Comparison of ENCODE assay signal across 8 mouse cellular contexts in genomic region chr11:114724787-114725590, GRCm38 (mm10). TPM values are rescaled to one million over a fixed set of nuclear protein-coding genes. Genes with fewer than 3 reads are reported as not detected.
DNase-seq lines count a peak whose midpoint lies in the region; ATAC-seq lines count a peak whose summit lies in the region.

No protein-coding gene starts in this region.

- no peaks in the 10 kb centered on the region for H3K9me3 ChIP-seq in liver, embryonic 15.5 days (replicated peaks)
- H3K9me3 ChIP-seq in hindbrain, embryonic 10.5 days: no peaks in the 10 kb centered on the region
- no peaks in the 10 kb centered on the region for H3K9me3 ChIP-seq in kidney, embryonic 15.5 days (replicated peaks)

- peaks cover 19% of the 10 kb centered on the region for H3K27me3 ChIP-seq in liver, embryonic 15.5 days
- H3K27me3 ChIP-seq in hindbrain, embryonic 10.5 days (ENCODE audit: insufficient read depth, poor library complexity, severe bottlenecking): peaks cover 16% of the 10 kb centered on the region
- peaks cover 8% of the 10 kb centered on the region; the same call in 1 of the 2 replicates for H3K27me3 ChIP-seq in kidney, embryonic 15.5 days

- no peak overlapping the region for H3K9ac ChIP-seq in liver, embryonic 15.5 days
- H3K9ac ChIP-seq in kidney, embryonic 15.5 days: no peak overlapping the region

- no peaks in the 10 kb centered on the region for H3K36me3 ChIP-seq in liver, embryonic 15.5 days (replicated peaks)
- no peaks in the 10 kb centered on the region for H3K36me3 ChIP-seq in hindbrain, embryonic 10.5 days
- no peaks in the 10 kb centered on the region for H3K36me3 ChIP-seq in kidney, embryonic 15.5 days

- peak; percentile 29; the same call in 1 of the 2 replicates for ATAC-seq in liver, embryonic 15.5 days (ENCODE audit: insufficient read depth)
- no peak for ATAC-seq in kidney, embryonic 15.5 days (replicated peaks; ENCODE audit: low FRiP score)

- no peak overlapping the region for H3K4me2 ChIP-seq in liver, embryonic 15.5 days
- H3K4me2 ChIP-seq in kidney, embryonic 15.5 days: no peak overlapping the region

- 40% methylated on average over 11 of the region's 11 CpGs for WGBS in liver, embryonic 15.5 days (ENCODE audit: insufficient replicate concordance)
- WGBS in hindbrain, embryonic 10.5 days: 74% methylated on average over 11 of the region's 11 CpGs
- WGBS in kidney, embryonic 15.5 days: 47% methylated on average over 11 of the region's 11 CpGs

- no peak overlapping the region for H3K27ac ChIP-seq in liver, embryonic 15.5 days (replicated peaks)
- no peak overlapping the region for H3K27ac ChIP-seq in hindbrain, embryonic 10.5 days
- H3K27ac ChIP-seq in kidney, embryonic 15.5 days: no peak overlapping the region

- H3K4me3 ChIP-seq in liver, embryonic 15.5 days (replicated peaks): no peak overlapping the region
- no peak overlapping the region for H3K4me3 ChIP-seq in hindbrain, embryonic 10.5 days
- no peak overlapping the region for H3K4me3 ChIP-seq in kidney, embryonic 15.5 days (replicated peaks)

- peak; percentile 31 to 57 for DNase-seq in layer of hippocampus, adult 18-20 months (ENCODE audit: low spot score in 2 of 2)
- DNase-seq in layer of hippocampus, postnatal 25 days (ENCODE audit: extremely low spot score in 1 of 2, low spot score in 1 of 2): no peak
- peak; percentile 57 for DNase-seq in adrenal gland, postnatal 25 days
- peak; percentile 48 to 64 for DNase-seq in gastrocnemius, adult 8-10 months (ENCODE audit: low spot score in 2 of 2)
- no peak for DNase-seq in hindbrain, embryonic 10.5 days (ENCODE audit: low spot score)
- no peak for DNase-seq in layer of hippocampus, postnatal 14 days (ENCODE audit: low spot score in 2 of 2)

- H3K4me1 ChIP-seq in liver, embryonic 15.5 days (replicated peaks): peaks cover 20% of the 10 kb centered on the region
- peaks cover 50% of the 10 kb centered on the region for H3K4me1 ChIP-seq in hindbrain, embryonic 10.5 days (replicated peaks)
- H3K4me1 ChIP-seq in kidney, embryonic 15.5 days: peaks cover 15% of the 10 kb centered on the region

RNA-seq across cellular contexts. Expression of gene Dnaic2, which starts 2.2 kb away (rescaled TPM):
- total RNA-seq in layer of hippocampus, adult 18-20 months (2021): 1 to 10 TPM; 1.6 to 2.1 TPM
- 1 to 10 TPM; 1.4 to 1.9 TPM for total RNA-seq in layer of hippocampus, postnatal 25 days (2021)
- total RNA-seq in adrenal gland, postnatal 25 days (2021): 0.67 and 1.2 TPM in 2 replicates
- not detected for total RNA-seq in gastrocnemius, adult 8-10 months (2022)
- polyA plus RNA-seq in liver, embryonic 15.5 days (2015; fragmentation: Nextera tagmentation; extraction: Ambion mirVana): 0.18 and 0.56 TPM in 2 replicates
- 4.0 and 6.3 TPM in 2 replicates for polyA plus RNA-seq in hindbrain, embryonic 10.5 days (2016; fragmentation: Nextera tagmentation; extraction: Ambion mirVana)
- polyA plus RNA-seq in kidney, embryonic 15.5 days (2015; fragmentation: Nextera tagmentation; extraction: Ambion mirVana): 0.41 and 0.56 TPM in 2 replicates
- total RNA-seq in layer of hippocampus, postnatal 14 days (2021): 1 to 10 TPM; 1.6 to 3.5 TPM

RNA-seq across cellular contexts. Expression of gene Kif19a, which starts 40.2 kb away (rescaled TPM):
- 1 to 10 TPM; 3.0 to 3.1 TPM for total RNA-seq in layer of hippocampus, adult 18-20 months (2021)
- 10 to 100 TPM in 1 of 2 experiments, 1 to 10 TPM in 1; 6.6 to 11.5 TPM for total RNA-seq in layer of hippocampus, postnatal 25 days (2021)
- total RNA-seq in adrenal gland, postnatal 25 days (2021): 0.43 TPM in 1 of 2 replicates, not detected in the other
- total RNA-seq in gastrocnemius, adult 8-10 months (2022): under 1 TPM in 3 of 4 experiments, not detected in 1; 0.62 to 0.82 (median 0.67) TPM
- 0.07 TPM in 2 replicates for polyA plus RNA-seq in liver, embryonic 15.5 days (2015; fragmentation: Nextera tagmentation; extraction: Ambion mirVana)
- 1.1 and 3.8 TPM in 2 replicates for polyA plus RNA-seq in hindbrain, embryonic 10.5 days (2016; fragmentation: Nextera tagmentation; extraction: Ambion mirVana)
- 0.09 TPM in 2 replicates for polyA plus RNA-seq in kidney, embryonic 15.5 days (2015; fragmentation: Nextera tagmentation; extraction: Ambion mirVana)
- total RNA-seq in layer of hippocampus, postnatal 14 days (2021): 10 to 100 TPM; 15.4 to 18.9 TPM

RNA-seq across cellular contexts. Expression of gene Ttyh2, which starts 49.8 kb away (rescaled TPM):
- total RNA-seq in layer of hippocampus, adult 18-20 months (2021): 10 to 100 TPM; 29.3 to 31.2 TPM
- 10 to 100 TPM; 28.8 to 34.0 TPM for total RNA-seq in layer of hippocampus, postnatal 25 days (2021)
- total RNA-seq in adrenal gland, postnatal 25 days (2021): 120 and 145 TPM in 2 replicates
- 10 to 100 TPM; 17.6 to 20.2 (median 19.4) TPM for total RNA-seq in gastrocnemius, adult 8-10 months (2022)
- polyA plus RNA-seq in liver, embryonic 15.5 days (2015; fragmentation: Nextera tagmentation; extraction: Ambion mirVana): 8.1 and 10.5 TPM in 2 replicates
- polyA plus RNA-seq in hindbrain, embryonic 10.5 days (2016; fragmentation: Nextera tagmentation; extraction: Ambion mirVana): 15.6 and 15.9 TPM in 2 replicates
- 15.2 and 15.8 TPM in 2 replicates for polyA plus RNA-seq in kidney, embryonic 15.5 days (2015; fragmentation: Nextera tagmentation; extraction: Ambion mirVana)
- total RNA-seq in layer of hippocampus, postnatal 14 days (2021): 10 to 100 TPM; 26.0 to 30.1 TPM

RNA-seq across cellular contexts. Expression of gene Rpl38, which starts 56.7 kb away (rescaled TPM):
- total RNA-seq in layer of hippocampus, adult 18-20 months (2021): 100 to 1,000 TPM; 925 to 946 TPM
- total RNA-seq in layer of hippocampus, postnatal 25 days (2021): 100 to 1,000 TPM; 761 to 890 TPM
- 1,060 and 1,162 TPM in 2 replicates for total RNA-seq in adrenal gland, postnatal 25 days (2021)
- 100 to 1,000 TPM; 528 to 780 (median 621) TPM for total RNA-seq in gastrocnemius, adult 8-10 months (2022)
- 503 and 662 TPM in 2 replicates for polyA plus RNA-seq in liver, embryonic 15.5 days (2015; fragmentation: Nextera tagmentation; extraction: Ambion mirVana)
- polyA plus RNA-seq in hindbrain, embryonic 10.5 days (2016; fragmentation: Nextera tagmentation; extraction: Ambion mirVana): 959 and 1,042 TPM in 2 replicates
- polyA plus RNA-seq in kidney, embryonic 15.5 days (2015; fragmentation: Nextera tagmentation; extraction: Ambion mirVana): 1,080 and 1,196 TPM in 2 replicates
- total RNA-seq in layer of hippocampus, postnatal 14 days (2021): 100 to 1,000 TPM; 800 to 850 TPM

Comparison
In these comparisons a context has a peak if more than half of its experiments do, and no peak if none do; other contexts are left out.
1. DNase-seq: peak in layer of hippocampus, adult 18-20 months (2 of 2), adrenal gland, postnatal 25 days (single experiment) and gastrocnemius, adult 8-10 months (2 of 2); none in layer of hippocampus, postnatal 25 days (0 of 2), hindbrain, embryonic 10.5 days (single experiment) and layer of hippocampus, postnatal 14 days (0 of 2).